Mouse (Mus musculus): ENCODE data around the gene Ccdc88c. TPM values are rescaled to one million over a fixed set of nuclear protein-coding genes. Genes with fewer than 3 reads are reported as not detected.

The Ccdc88c gene
- polyA plus RNA-seq, 1 experiment: 4.9 TPM

GRCm38 (mm10) chr12:100985050-100985792 is 43.6 kb downstream of the Ccdc88c start:
- no peak for TF ChIP-seq TAL1 (IDR thresholded peaks at IDR 0.05; ENCODE audit: low read length)
- TF ChIP-seq GATA1 (IDR thresholded peaks at IDR 0.05; ENCODE audit: low read length): no peak
- Histone ChIP-seq H3K9me3 (ENCODE audit: control insufficient read depth, low read length) (no peaks in the 10 kb centered on the region), H3K27me3 (ENCODE audit: control insufficient read depth) (no peaks in the 10 kb centered on the region), H3K4me1 (ENCODE audit: control insufficient read depth) (peaks cover 27% of the 10 kb centered on the region), H3K4me3 (replicated peaks) (no peak overlapping the region), H3K36me3 (ENCODE audit: control insufficient read depth) (peaks cover 42% of the 10 kb centered on the region)

- Histone ChIP-seq H3K4me1 (ENCODE audit: control insufficient read depth) (peaks cover 27% of the 10 kb centered on the region), H3K4me3 (replicated peaks) (no peak overlapping the region), H3K36me3 (ENCODE audit: control insufficient read depth) (peaks cover 52% of the 10 kb centered on the region), H3K9me3 (ENCODE audit: control insufficient read depth, low read length) (no peaks in the 10 kb centered on the region), H3K27me3 (ENCODE audit: control insufficient read depth) (no peaks in the 10 kb centered on the region)
- no peak for TF ChIP-seq GATA1 (IDR thresholded peaks at IDR 0.05; ENCODE audit: low read length)
- TF ChIP-seq TAL1 (IDR thresholded peaks at IDR 0.05; ENCODE audit: low read length): no peak
Observed at GRCm38 (mm10) chr12:100983565-100983964, 45.3 kb downstream of the Ccdc88c start.

GRCm38 (mm10) chr12:100982217-100982616 is 46.6 kb downstream of the Ccdc88c start:
- Histone ChIP-seq H3K4me1 (ENCODE audit: control insufficient read depth) (peaks cover 25% of the 10 kb centered on the region), H3K9me3 (ENCODE audit: control insufficient read depth, low read length) (no peaks in the 10 kb centered on the region), H3K27me3 (ENCODE audit: control insufficient read depth) (no peaks in the 10 kb centered on the region), H3K36me3 (ENCODE audit: control insufficient read depth) (peaks cover 60% of the 10 kb centered on the region), H3K4me3 (replicated peaks) (no peak overlapping the region)
- no peak for TF ChIP-seq GATA1 (IDR thresholded peaks at IDR 0.05; ENCODE audit: low read length)
- TF ChIP-seq TAL1 (IDR thresholded peaks at IDR 0.05; ENCODE audit: low read length): no peak

GRCm38 (mm10) chr12:100980551-100981008 is 48.3 kb downstream of the Ccdc88c start:
- Histone ChIP-seq H3K36me3 (ENCODE audit: control insufficient read depth) (peaks cover 75% of the 10 kb centered on the region), H3K9me3 (ENCODE audit: control insufficient read depth, low read length) (no peaks in the 10 kb centered on the region), H3K4me1 (ENCODE audit: control insufficient read depth) (peaks cover 20% of the 10 kb centered on the region), H3K4me3 (replicated peaks) (no peak overlapping the region), H3K27me3 (ENCODE audit: control insufficient read depth) (no peaks in the 10 kb centered on the region)
- TF ChIP-seq GATA1 (IDR thresholded peaks at IDR 0.05; ENCODE audit: low read length): no peak
- TF ChIP-seq TAL1 (IDR thresholded peaks at IDR 0.05; ENCODE audit: low read length): no peak

GRCm38 (mm10) chr12:100979616-100980015 is 49.2 kb downstream of the Ccdc88c start:
- no peak for TF ChIP-seq TAL1 (IDR thresholded peaks at IDR 0.05; ENCODE audit: low read length)
- TF ChIP-seq GATA1 (IDR thresholded peaks at IDR 0.05; ENCODE audit: low read length): no peak
- Histone ChIP-seq H3K36me3 (ENCODE audit: control insufficient read depth) (peaks cover 77% of the 10 kb centered on the region), H3K27me3 (ENCODE audit: control insufficient read depth) (no peaks in the 10 kb centered on the region)

GRCm38 (mm10) chr12:100977958-100978725 is 50.7 kb downstream of the Ccdc88c start:
- peaks cover 81% of the 10 kb centered on the region for H3K36me3 ChIP-seq (ENCODE audit: control insufficient read depth)
- TF ChIP-seq TAL1 (IDR thresholded peaks at IDR 0.05; ENCODE audit: low read length): no peak
- TF ChIP-seq GATA1 (IDR thresholded peaks at IDR 0.05; ENCODE audit: low read length): no peak

More at GRCm38 (mm10) chr12:100979616-100980015, 49.2 kb downstream of the Ccdc88c start:
- peaks cover 12% of the 10 kb centered on the region for H3K4me1 ChIP-seq (ENCODE audit: control insufficient read depth)
- no peaks in the 10 kb centered on the region for H3K9me3 ChIP-seq (ENCODE audit: control insufficient read depth, low read length)
- H3K4me3 ChIP-seq (replicated peaks): no peak overlapping the region

GRCm38 (mm10) chr12:100977551-100977950 is 51.3 kb downstream of the Ccdc88c start:
- Histone ChIP-seq H3K36me3 (ENCODE audit: control insufficient read depth) (peaks cover 78% of the 10 kb centered on the region), H3K9me3 (ENCODE audit: control insufficient read depth, low read length) (no peaks in the 10 kb centered on the region), H3K4me1 (ENCODE audit: control insufficient read depth) (peaks cover 7% of the 10 kb centered on the region), H3K4me3 (replicated peaks) (no peak overlapping the region), H3K27me3 (ENCODE audit: control insufficient read depth) (no peaks in the 10 kb centered on the region)
- TF ChIP-seq GATA1 (IDR thresholded peaks at IDR 0.05; ENCODE audit: low read length): no peak
- no peak for TF ChIP-seq TAL1 (IDR thresholded peaks at IDR 0.05; ENCODE audit: low read length)

More at GRCm38 (mm10) chr12:100977958-100978725, 50.7 kb downstream of the Ccdc88c start:
- H3K27me3 ChIP-seq (ENCODE audit: control insufficient read depth): no peaks in the 10 kb centered on the region
- peaks cover 11% of the 10 kb centered on the region for H3K4me1 ChIP-seq (ENCODE audit: control insufficient read depth)
- H3K4me3 ChIP-seq (replicated peaks): no peak overlapping the region
- H3K9me3 ChIP-seq (ENCODE audit: control insufficient read depth, low read length): no peaks in the 10 kb centered on the region

GRCm38 (mm10) chr12:100969808-100970207 is 59.0 kb downstream of the Ccdc88c start:
- Histone ChIP-seq H3K9me3 (ENCODE audit: control insufficient read depth, low read length) (no peaks in the 10 kb centered on the region), H3K4me3 (replicated peaks) (no peak overlapping the region), H3K36me3 (ENCODE audit: control insufficient read depth) (peaks cover 78% of the 10 kb centered on the region), H3K4me1 (ENCODE audit: control insufficient read depth) (peaks cover 11% of the 10 kb centered on the region), H3K27me3 (ENCODE audit: control insufficient read depth) (no peaks in the 10 kb centered on the region)
- TF ChIP-seq GATA1 (IDR thresholded peaks at IDR 0.05; ENCODE audit: low read length) (no peak), TAL1 (IDR thresholded peaks at IDR 0.05; ENCODE audit: low read length) (no peak)

- Histone ChIP-seq H3K36me3 (ENCODE audit: control insufficient read depth) (peaks cover 79% of the 10 kb centered on the region), H3K27me3 (ENCODE audit: control insufficient read depth) (no peaks in the 10 kb centered on the region), H3K9me3 (ENCODE audit: control insufficient read depth, low read length) (no peaks in the 10 kb centered on the region), H3K4me3 (replicated peaks) (no peak overlapping the region), H3K4me1 (ENCODE audit: control insufficient read depth) (peaks cover 16% of the 10 kb centered on the region)
- TF ChIP-seq TAL1 (IDR thresholded peaks at IDR 0.05; ENCODE audit: low read length): no peak
- TF ChIP-seq GATA1 (IDR thresholded peaks at IDR 0.05; ENCODE audit: low read length): no peak
Observed at GRCm38 (mm10) chr12:100967383-100967782, 61.5 kb downstream of the Ccdc88c start.

Measured in erythroblast, embryonic 14.5 days (primary cell).